In genomic region chr2:32486155-32486554, GRCm38 (mm10) we compare ENCODE assay signal across 1 mouse cellular context.
TF ChIP-seq lines count a peak whose summit lies in the region.

No protein-coding gene starts in this region.

TF ChIP-seq in MEL, 35 proteins besides CTCF, POLR2A, EP300 and RAD21 (continued from another document):
- TF ChIP-seq TAL1 (IDR thresholded peaks at IDR 0.05; ENCODE audit: low read length) (peak; percentile 48), HCFC1 (IDR thresholded peaks at IDR 0.05; ENCODE audit: low read depth, low read length) (no peak), ETS1 (IDR thresholded peaks at IDR 0.05; ENCODE audit: low read depth, low read length) (peak; percentile 80), MAFK (IDR thresholded peaks at IDR 0.05; ENCODE audit: borderline replicate concordance, low read depth, low read length) (no peak), MYB (IDR thresholded peaks at IDR 0.05; ENCODE audit: low read depth, low read length) (no peak), TCF12 (IDR thresholded peaks at IDR 0.05; ENCODE audit: low read depth, low read length) (peak; percentile 83), CHD1 (IDR thresholded peaks at IDR 0.05; ENCODE audit: low read depth, low read length) (no peak), USF2 (IDR thresholded peaks at IDR 0.05; ENCODE audit: borderline replicate concordance in 1 of 2, insufficient read depth in 1 of 2, low read depth in 1 of 2, low read length in 2 of 2) (no peak), CHD2 (IDR thresholded peaks at IDR 0.05; ENCODE audit: low read length) (no peak), NELFE (IDR thresholded peaks at IDR 0.05; ENCODE audit: low read depth, low read length) (0 out of 2 replicates have a peak, but pooled peaks have one; percentile 41), ZC3H11A (IDR thresholded peaks at IDR 0.05; ENCODE audit: low read depth, low read length) (no peak), MAZ (IDR thresholded peaks at IDR 0.05; ENCODE audit: low read depth, low read length) (no peak), UBTF (IDR thresholded peaks at IDR 0.05; ENCODE audit: borderline replicate concordance, insufficient read depth, low read depth, low read length) (no peak), POLR2AphosphoS5 (IDR thresholded peaks at IDR 0.05; ENCODE audit: borderline replicate concordance, low read depth, low read length) (no peak), NRF1 (IDR thresholded peaks at IDR 0.05; ENCODE audit: insufficient read depth, low read depth, low read length, poor library complexity, severe bottlenecking) (no peak), RCOR1 (IDR thresholded peaks at IDR 0.05; ENCODE audit: low read depth, low read length) (0 out of 2 replicates have a peak, but pooled peaks have one; percentile 19), MYC (IDR thresholded peaks at IDR 0.05; ENCODE audit: low read depth, low read length) (peak; percentile 93), POLR2AphosphoS2 (IDR thresholded peaks at IDR 0.05; ENCODE audit: low read length) (no peak), ELF1 (IDR thresholded peaks at IDR 0.05; ENCODE audit: low read depth, low read length) (no peak), ZMIZ1 (IDR thresholded peaks at IDR 0.05; ENCODE audit: low read depth, low read length) (no peak), TBP (IDR thresholded peaks at IDR 0.05; ENCODE audit: low read depth, low read length) (peak; percentile 37; the same call in 1 of the 2 replicates), USF1 (IDR thresholded peaks at IDR 0.05; ENCODE audit: low read depth, low read length) (peak; percentile 30; the same call in 1 of the 2 replicates)
TF ChIP-seq in MEL: peak in this region for 13.
